Mouse (Mus musculus) embryonic stem cell, embryonic (primary cell): ENCODE results near the gene Fbxo31.

ENCODE experiments used
- CTCF ChIA-PET, 4 experiments: fragments of 300-600 bp in 2 of 4; fragments of 350-600 bp in 2 of 4; sonication (Branson Sonifier 250); formaldehyde crosslinking; loops; one replicate each; lab custom pipeline; 2022; ENCODE audit warnings: inconsistent platforms in 2 of 4; lab: Charles Lee
- POLR2A ChIA-PET, 4 experiments: fragments of 300-600 bp in 2 of 4; fragments of 350-600 bp in 2 of 4; sonication (Branson Sonifier 250); formaldehyde crosslinking; loops; one replicate each; lab custom pipeline; 2022; ENCODE audit warnings: antibody characterized with exemption in 4 of 4, inconsistent platforms in 1 of 4; lab: Charles Lee

Fbxo31 gene

GRCm38 (mm10) chr8:121597492-121597891, 18.9 kb upstream of the Fbxo31 start:
- ChIA-PET CTCF (interaction anchor here (0.5 to 2.1 kb wide), 8 partner anchors 10 to 65 kb away, joined by 3 to 10 read pairs (median 4); no protein-coding TSS in a partner anchor), POLR2A (interaction anchor here in 3 of 4 experiments (0.5 to 12.3 kb wide), 11 partner anchors 8 to 56 kb away, joined by 3 to 167 read pairs (median 5); partner anchors contain the start of gene Fbxo31 (in 3 of the 3))

- ChIA-PET POLR2A (interaction anchor here in 3 of 4 experiments (0.5 to 12.3 kb wide), 13 partner anchors 9 to 423 kb away, joined by 3 to 234 read pairs (median 4); partner anchors contain the start of gene Fbxo31 (in 2 of the 3)), CTCF (interaction anchor here in 3 of 4 experiments (0.6 to 3.1 kb wide), 7 partner anchors 9 to 1313 kb away, joined by 3 to 10 read pairs (median 5); no protein-coding TSS in a partner anchor)
Measured at GRCm38 (mm10) chr8:121593983-121594382, 15.4 kb upstream of the Fbxo31 start.

GRCm38 (mm10) chr8:121593293-121593692, 14.7 kb upstream of the Fbxo31 start:
- ChIA-PET POLR2A (interaction anchor here in 3 of 4 experiments (0.6 to 12.3 kb wide), 13 partner anchors 9 to 1706 kb away, joined by 3 to 234 read pairs (median 4); partner anchors contain the start of gene Fbxo31 (in 2 of the 3)), CTCF (interaction anchor here in 3 of 4 experiments (0.6 to 3.1 kb wide), 8 partner anchors 9 to 1314 kb away, joined by 3 to 10 read pairs (median 4); no protein-coding TSS in a partner anchor)

GRCm38 (mm10) chr8:121591178-121592066, 12.8 kb upstream of the Fbxo31 start:
- ChIA-PET CTCF (interaction anchor here (0.5 to 3.3 kb wide), 31 partner anchors 8 to 1832 kb away, joined by 3 to 44 read pairs (median 4); partner anchors contain the start of genes Fbxo31 (in 2 of the 4), Def8 (in 1 of the 4) and Zcchc14 (in 1 of the 4)), POLR2A (interaction anchor here (0.6 to 12.3 kb wide), 68 partner anchors 8 to 920 kb away, joined by 3 to 234 read pairs (median 4); partner anchors contain the start of genes Fbxo31 (in 4 of the 4), Zcchc14 (in 3 of the 4), 1700018B08Rik (in 1 of the 4) and Slc7a5 (in 1 of the 4))

DNA sequence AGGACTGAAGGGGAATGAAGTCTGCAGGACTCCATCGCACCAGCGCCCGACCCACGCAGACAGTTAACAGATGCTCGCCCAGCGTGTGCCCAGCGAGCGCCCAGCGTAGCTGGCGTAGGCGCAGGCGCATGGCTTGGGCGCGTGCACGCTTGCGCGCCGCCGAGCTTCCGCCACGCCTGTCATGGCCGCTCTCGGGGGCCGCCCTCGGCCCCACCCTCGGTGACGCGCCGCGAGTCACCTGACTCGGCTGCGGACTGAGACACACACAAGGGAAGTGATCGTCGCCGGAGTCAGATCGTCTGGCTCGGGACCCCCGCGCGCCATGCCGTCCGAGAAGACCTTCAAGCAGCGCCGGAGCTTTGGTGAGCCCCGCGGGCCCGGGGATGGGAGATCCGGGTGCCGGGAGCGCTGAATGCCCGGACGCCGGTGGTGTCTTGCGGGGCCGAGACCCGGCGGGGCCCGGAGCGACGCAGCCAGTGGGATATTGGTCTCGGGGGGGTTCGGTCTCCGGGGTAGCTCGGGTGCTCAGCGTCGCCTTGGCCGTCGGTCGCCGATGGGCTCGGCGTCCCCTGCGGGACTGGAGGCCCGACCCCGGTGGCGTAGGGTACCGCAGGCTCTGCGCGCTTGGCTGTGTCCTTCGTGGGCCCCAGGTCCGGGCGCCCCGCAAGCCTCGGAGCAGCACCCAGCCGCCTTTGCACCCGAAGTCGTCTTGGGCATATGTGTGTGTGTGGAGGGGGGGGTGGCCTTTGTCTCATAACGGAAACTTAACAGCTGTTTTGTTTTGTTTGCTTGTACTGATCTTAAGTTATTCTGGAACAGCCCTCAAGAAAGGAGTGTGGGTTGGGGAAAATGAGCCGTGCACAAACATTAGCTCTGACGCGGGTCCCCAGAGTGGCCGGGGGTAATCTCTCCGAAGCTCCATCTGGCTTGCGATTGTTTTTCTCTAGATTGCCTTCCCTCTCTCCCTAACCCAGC, 11.9 kb upstream of the Fbxo31 start, which contains the start of gene Map1lc3b:
Gene Map1lc3b, plus strand, starts transcription at position 159 of the 975 bp plus-strand sequence.
- ChIA-PET CTCF (interaction anchor here (0.5 to 3.3 kb wide), 35 partner anchors 9 to 1833 kb away, joined by 3 to 44 read pairs (median 4); partner anchors contain the start of genes Fbxo31 (in 2 of the 4), Def8 (in 1 of the 4) and Zcchc14 (in 1 of the 4)), POLR2A (interaction anchor here (0.5 to 12.3 kb wide), 85 partner anchors 8 to 933 kb away, joined by 3 to 234 read pairs (median 4); partner anchors contain the start of genes Fbxo31 (in 4 of the 4), Zcchc14 (in 3 of the 4), 1700018B08Rik (in 1 of the 4) and Slc7a5 (in 1 of the 4))

DNA sequence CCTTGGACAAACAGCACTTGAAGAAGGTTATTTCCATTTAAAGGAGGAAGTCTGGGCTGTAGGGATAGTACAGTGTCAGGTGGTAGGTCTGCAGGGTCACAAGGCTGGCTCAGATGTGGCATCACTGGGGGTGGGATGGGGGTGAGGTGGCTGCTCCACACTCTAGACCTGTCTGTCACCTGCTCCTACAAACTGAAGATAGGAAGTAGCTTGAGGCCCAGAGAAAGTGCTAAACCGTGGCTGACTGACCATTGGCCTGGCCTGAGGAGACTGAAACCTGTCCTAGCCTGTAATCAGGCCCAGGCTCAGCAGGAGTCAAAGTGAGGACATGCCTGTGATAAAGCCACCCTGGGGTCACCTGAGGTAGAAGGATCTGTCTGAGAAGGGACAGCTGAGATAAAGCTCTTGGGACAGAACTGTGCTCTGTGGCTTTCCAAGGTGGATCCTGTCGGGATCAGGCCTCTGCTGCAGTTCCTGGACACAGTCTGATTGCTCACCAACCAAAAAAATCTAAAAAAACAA, 10.7 kb upstream of the Fbxo31 start:
- ChIA-PET CTCF (interaction anchor here in 3 of 4 experiments (0.6 to 3.3 kb wide), 5 partner anchors 10 to 1055 kb away, joined by 3 to 44 read pairs (median 21); partner anchors contain the start of gene Fbxo31 (in 2 of the 3)), POLR2A (interaction anchor here in 3 of 4 experiments (0.6 to 12.3 kb wide), 24 partner anchors 8 to 836 kb away, joined by 3 to 234 read pairs (median 8); partner anchors contain the start of genes Fbxo31 (in 3 of the 3) and Zcchc14 (in 1 of the 3))

DNA sequence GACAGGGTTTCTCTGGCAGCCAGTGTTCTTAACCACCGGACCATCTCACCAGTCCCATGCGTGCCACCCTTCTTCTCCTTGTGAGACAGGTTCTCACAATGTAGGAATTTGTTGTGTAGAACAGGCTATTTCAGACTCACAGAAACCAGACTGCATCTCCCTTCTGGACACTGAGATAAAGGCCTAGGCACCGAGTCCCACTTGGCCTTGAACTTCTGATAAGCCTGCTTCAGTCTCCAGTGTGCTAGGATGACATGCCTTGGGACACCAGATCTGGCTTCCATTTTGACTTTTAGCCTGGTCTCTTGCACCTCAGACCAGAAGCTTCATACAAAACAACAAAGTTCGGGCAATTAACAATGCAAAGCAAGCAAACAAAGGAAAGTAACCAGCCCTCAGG, 10.1 kb upstream of the Fbxo31 start:
- CTCF ChIA-PET, result interaction anchor here in 2 of 4 experiments (0.6 to 3.3 kb wide), 2 partner anchors 9 to 185 kb away, joined by 6 to 29 read pairs; partner anchors contain the start of gene Fbxo31 (in 1 of the 2)
- POLR2A ChIA-PET, result interaction anchor here in 3 of 4 experiments (0.6 to 12.3 kb wide), 12 partner anchors 9 to 837 kb away, joined by 3 to 234 read pairs (median 16); partner anchors contain the start of genes Fbxo31 (in 3 of the 3) and Zcchc14 (in 1 of the 3)

- CTCF ChIA-PET, result interaction anchor here in 1 of 4 experiments (0.9 kb wide), 1 partner anchor 17 kb away, joined by 3 read pairs; no protein-coding TSS in a partner anchor
- POLR2A ChIA-PET, result interaction anchor here in 2 of 4 experiments (0.5 to 3.0 kb wide), 2 partner anchors 8 to 18 kb away, joined by 3 to 16 read pairs; no protein-coding TSS in a partner anchor
Measured at GRCm38 (mm10) chr8:121585159-121585825, 6.7 kb upstream of the Fbxo31 start.

DNA sequence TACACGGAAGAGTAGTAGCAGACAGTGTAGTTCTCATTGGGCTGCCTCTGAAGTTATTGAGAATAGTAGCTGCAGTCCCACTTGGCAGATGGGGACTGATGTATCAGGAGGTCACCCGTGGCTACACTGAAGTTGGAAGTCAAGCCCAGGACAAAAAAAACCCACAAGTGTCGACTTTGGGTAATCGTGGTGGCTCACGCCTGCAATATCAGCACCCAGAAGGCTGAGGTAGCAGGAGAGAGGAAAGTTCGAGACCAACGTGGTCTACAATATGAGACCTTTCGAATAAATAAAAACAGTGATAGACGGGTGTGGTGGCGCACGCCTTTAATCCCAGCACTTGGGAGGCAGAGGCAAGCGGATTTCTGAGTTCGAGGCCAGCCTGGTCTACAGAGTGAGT, 6.1 kb upstream of the Fbxo31 start:
- ChIA-PET CTCF (interaction anchor here in 1 of 4 experiments (0.6 kb wide), 1 partner anchor 13 kb away, joined by 4 read pairs; no protein-coding TSS in a partner anchor), POLR2A (interaction anchor here in 3 of 4 experiments (0.5 to 3.0 kb wide), 4 partner anchors 9 to 248 kb away, joined by 3 to 16 read pairs (median 4); no protein-coding TSS in a partner anchor)

GRCm38 (mm10) chr8:121583653-121584052, 5.0 kb upstream of the Fbxo31 start:
- CTCF ChIA-PET, result interaction anchor here in 1 of 4 experiments (0.5 to 1.0 kb wide), 2 partner anchors 19 to 158 kb away, joined by 3 to 4 read pairs; no protein-coding TSS in a partner anchor
- POLR2A ChIA-PET, result interaction anchor here in 3 of 4 experiments (0.6 to 8.1 kb wide), 10 partner anchors 8 to 1445 kb away, joined by 3 to 167 read pairs (median 4); partner anchors contain the start of gene Map1lc3b (in 1 of the 3)

GRCm38 (mm10) chr8:121580465-121580864, 1.9 kb upstream of the Fbxo31 start:
- POLR2A ChIA-PET, result interaction anchor here in 3 of 4 experiments (0.6 to 12.5 kb wide), 8 partner anchors 10 to 351 kb away, joined by 3 to 234 read pairs (median 10); partner anchors contain the start of gene Map1lc3b (in 3 of the 3)

GRCm38 (mm10) chr8:121577751-121578675, 593 bp downstream of the Fbxo31 start:
- ChIA-PET POLR2A (interaction anchor here (0.7 to 12.5 kb wide), 40 partner anchors 7 to 1464 kb away, joined by 3 to 234 read pairs (median 4); partner anchors contain the start of genes Map1lc3b (in 4 of the 4), Zcchc14 (in 2 of the 4), 1700018B08Rik (in 1 of the 4) and 6430548M08Rik (in 1 of the 4)), CTCF (interaction anchor here in 3 of 4 experiments (0.5 to 2.9 kb wide), 16 partner anchors 12 to 1073 kb away, joined by 3 to 29 read pairs (median 4); partner anchors contain the start of gene Map1lc3b (in 1 of the 3))

More at GRCm38 (mm10) chr8:121580465-121580864, 1.9 kb upstream of the Fbxo31 start:
- CTCF ChIA-PET, result interaction anchor here in 1 of 4 experiments (0.6 to 2.9 kb wide), 2 partner anchors 10 to 369 kb away, joined by 3 to 29 read pairs; partner anchors contain the start of gene Map1lc3b

GRCm38 (mm10) chr8:121575661-121576060, 2.9 kb downstream of the Fbxo31 start:
- ChIA-PET CTCF (no interaction called here), POLR2A (interaction anchor here in 2 of 4 experiments (1.3 to 12.5 kb wide), 3 partner anchors 14 to 22 kb away, joined by 4 to 234 read pairs (median 11); partner anchors contain the start of gene Map1lc3b (in 2 of the 2))
